Mouse (Mus musculus) lung, embryonic 15.5 days (tissue): ENCODE data around the gene Olfr684. TPM values are rescaled to one million over a fixed set of nuclear protein-coding genes. Genes with fewer than 3 reads are reported as not detected.

ENCODE experiments used
- ATAC-seq: fragments of 200-750 bp; cut with Nextera tagmentation; 2 replicates; pipeline ENCODE4 v1.8.0; 2017; ENCODE audit warnings: moderate number of reproducible peaks, borderline replicate concordance; ENCODE audit not compliant: low FRiP score, low TSS enrichment; ENCODE audit errors: extremely low read depth
- H3K27ac ChIP-seq: fragments of 300-500 bp; sonication (generic); 2 replicates; pipeline ENCODE4 v1.5.1; 2015; ENCODE audit warnings: moderate library complexity, mild to moderate bottlenecking, inconsistent platforms
- H3K27me3 ChIP-seq: fragments of 300-500 bp; sonication (generic); 2 replicates; pipeline ENCODE4 v1.6.1; 2015; ENCODE audit warnings: inconsistent platforms
- H3K36me3 ChIP-seq: fragments of 300-500 bp; sonication (generic); 2 replicates; pipeline ENCODE4 v1.6.1; 2015; ENCODE audit warnings: inconsistent platforms
- H3K4me1 ChIP-seq: fragments of 300-500 bp; sonication (generic); 2 replicates; pipeline ENCODE4 v1.6.1; 2015; ENCODE audit warnings: inconsistent platforms
- H3K4me2 ChIP-seq: fragments of 300-500 bp; sonication (generic); 2 replicates; pipeline ENCODE4 v1.6.1; 2015; ENCODE audit warnings: inconsistent platforms, mild to moderate bottlenecking, moderate library complexity
- H3K4me3 ChIP-seq: fragments of 300-500 bp; sonication (generic); 2 replicates; pipeline ENCODE4 v1.5.1; 2015; ENCODE audit warnings: mild to moderate bottlenecking, inconsistent platforms
- H3K9ac ChIP-seq: fragments of 300-500 bp; sonication (generic); 2 replicates; pipeline ENCODE4 v1.6.1; 2015; ENCODE audit warnings: inconsistent platforms
- H3K9me3 ChIP-seq: fragments of 300-500 bp; sonication (generic); 2 replicates; pipeline ENCODE4 v1.6.1; 2016; ENCODE audit warnings: inconsistent platforms
- WGBS: fragments of 180-500 bp; shearing (Covaris S2); methylation state at CpG from one replicate; pipeline ENCODE4 v1.1.7; 2015; 5-methylcytosine and 5-hydroxymethylcytosine counted together
- polyA plus RNA-seq: library from polyadenylated mRNA; unstranded; fragments of >200 nt; fragmentation: Nextera tagmentation; extraction: Ambion mirVana; gene quantifications from 2 replicates; pipeline ENCODE4 v1.2.1, GENCODE M21; 2015

Gene Olfr684
- not detected in 2 replicates for polyA plus RNA-seq

GRCm38 (mm10) chr7:105163553-105163952 lies at the start of gene Olfr684:
Gene Olfr684 (minus strand): TSS chr7:105163653.
- no peak for ATAC-seq
- no peaks in the 10 kb centered on the region for H3K36me3 ChIP-seq
- no peaks in the 10 kb centered on the region for H3K4me1 ChIP-seq
- H3K27me3 ChIP-seq, result no peaks in the 10 kb centered on the region
- no peak within 1 kb of the TSS for H3K4me3 ChIP-seq
- no peak within 1 kb of the TSS for H3K4me2 ChIP-seq
- no peaks in the 10 kb centered on the region for H3K9me3 ChIP-seq
- 62% methylated on average over 1 of the region's 1 CpGs for WGBS
- H3K27ac ChIP-seq, result no peak within 1 kb of the TSS
- H3K9ac ChIP-seq, result no peak within 1 kb of the TSS

DNA sequence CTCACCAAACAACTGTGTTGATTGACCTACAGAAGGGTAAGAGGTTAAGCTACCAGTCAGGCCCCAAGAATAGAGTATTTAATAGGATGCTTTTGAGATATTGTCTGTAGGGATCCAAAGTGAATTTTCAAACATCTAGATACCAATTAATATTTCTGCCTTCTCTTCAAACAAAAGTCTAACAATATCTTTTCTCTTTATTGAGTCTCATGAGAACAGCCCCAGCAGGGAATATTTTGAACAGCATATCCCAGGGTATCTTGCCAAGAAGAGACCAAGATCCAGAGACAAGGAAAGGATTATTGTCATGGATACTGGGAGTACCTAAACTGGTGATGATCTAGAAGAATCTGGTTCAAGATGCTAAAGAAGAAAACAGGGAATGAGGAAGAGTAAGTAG lies 43.9 kb upstream of the Olfr684 start, which contains the start of gene Olfr686:
TSS of gene Olfr686 (minus strand) at position 101 of the 400 bp plus-strand sequence.
- Histone ChIP-seq H3K9me3 (no peaks in the 10 kb centered on the region), H3K27ac (no peak within 1 kb of the TSS), H3K4me1 (no peaks in the 10 kb centered on the region), H3K27me3 (no peaks in the 10 kb centered on the region), H3K4me3 (no peak within 1 kb of the TSS), H3K36me3 (no peaks in the 10 kb centered on the region), H3K9ac (no peak within 1 kb of the TSS), H3K4me2 (no peak within 1 kb of the TSS)
- ATAC-seq, result no peak

DNA sequence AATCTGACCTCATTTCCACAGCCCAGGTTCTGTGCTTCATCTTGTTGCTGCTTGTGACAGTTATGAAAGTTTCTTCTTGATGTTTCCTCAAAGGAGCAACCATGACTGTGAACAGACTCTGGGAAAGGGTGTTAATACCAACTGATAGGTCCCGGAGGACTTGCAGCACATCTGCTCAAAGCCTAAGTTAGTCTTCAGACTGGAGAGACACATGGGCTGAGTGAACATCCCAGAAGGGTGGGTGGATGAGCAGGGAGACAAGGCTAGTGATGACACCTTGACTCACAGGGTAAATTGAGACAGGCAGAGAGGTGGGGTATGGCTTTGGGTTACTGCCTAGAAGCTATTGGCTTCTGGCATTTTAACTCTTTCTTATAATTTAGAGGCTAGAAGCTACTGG lies 22.5 kb upstream of the Olfr684 start, which contains the start of gene Olfr685:
TSS of gene Olfr685 (minus strand) at position 101 of the 400 bp plus-strand sequence.
- 72% methylated on average over 1 of the region's 1 CpGs for WGBS
- no peaks in the 10 kb centered on the region for H3K9me3 ChIP-seq
- H3K9ac ChIP-seq, result no peak within 1 kb of the TSS
- no peaks in the 10 kb centered on the region for H3K27me3 ChIP-seq
- no peaks in the 10 kb centered on the region for H3K4me1 ChIP-seq
- H3K4me3 ChIP-seq, result no peak within 1 kb of the TSS
- H3K36me3 ChIP-seq, result no peaks in the 10 kb centered on the region
- no peak within 1 kb of the TSS for H3K4me2 ChIP-seq
- no peak within 1 kb of the TSS for H3K27ac ChIP-seq
- ATAC-seq, result no peak

- Histone ChIP-seq H3K36me3 (no peaks in the 10 kb centered on the region), H3K4me2 (no peak overlapping the region), H3K4me1 (no peaks in the 10 kb centered on the region), H3K27ac (no peak overlapping the region), H3K27me3 (no peaks in the 10 kb centered on the region), H3K9me3 (no peaks in the 10 kb centered on the region), H3K9ac (no peak overlapping the region), H3K4me3 (no peak overlapping the region)
- no peak for ATAC-seq
- WGBS, result 46% methylated on average over 4 of the region's 4 CpGs
Observed at GRCm38 (mm10) chr7:105170773-105171172, 7.3 kb upstream of the Olfr684 start.

DNA sequence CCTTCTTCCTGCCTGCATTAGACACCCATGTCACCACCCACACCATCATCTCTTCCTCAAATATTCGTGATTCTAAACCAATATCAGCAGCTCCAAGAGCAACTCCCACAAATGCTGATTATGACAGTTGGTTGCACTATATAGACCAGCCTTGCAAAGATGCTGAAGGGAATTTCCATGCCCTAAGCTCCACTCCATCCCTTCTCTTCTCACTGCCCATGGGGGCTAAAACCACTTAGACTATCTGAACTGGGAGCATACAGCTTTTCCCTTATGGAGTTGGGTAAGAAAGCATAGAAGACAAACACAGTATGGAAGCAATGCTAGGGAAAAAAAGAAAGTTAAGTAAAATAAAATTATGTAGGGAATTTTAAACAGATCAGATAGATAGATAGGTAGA lies 16.5 kb downstream of the Olfr684 start, which contains the start of gene Olfr683:
TSS of gene Olfr683 (minus strand) at position 101 of the 400 bp plus-strand sequence.
- no peak within 1 kb of the TSS for H3K27ac ChIP-seq
- no peaks in the 10 kb centered on the region for H3K36me3 ChIP-seq
- no peak within 1 kb of the TSS for H3K4me3 ChIP-seq
- no peaks in the 10 kb centered on the region for H3K4me1 ChIP-seq
- H3K4me2 ChIP-seq, result no peak within 1 kb of the TSS
- WGBS, result 61% methylated on average over 1 of the region's 1 CpGs
- ATAC-seq, result no peak
- no peak within 1 kb of the TSS for H3K9ac ChIP-seq
- no peaks in the 10 kb centered on the region for H3K27me3 ChIP-seq
- no peaks in the 10 kb centered on the region for H3K9me3 ChIP-seq

GRCm38 (mm10) chr7:105141275-105141674 lies 22.2 kb downstream of the Olfr684 start:
- WGBS, result 25% methylated on average over 2 of the region's 2 CpGs
- H3K4me2 ChIP-seq, result no peak overlapping the region
- H3K4me1 ChIP-seq, result no peaks in the 10 kb centered on the region
- H3K9ac ChIP-seq, result no peak overlapping the region
- H3K9me3 ChIP-seq, result no peaks in the 10 kb centered on the region
- H3K27me3 ChIP-seq, result no peaks in the 10 kb centered on the region
- H3K36me3 ChIP-seq, result no peaks in the 10 kb centered on the region
- no peak overlapping the region for H3K4me3 ChIP-seq
- peak; percentile 77; the same call in 1 of the 2 replicates for ATAC-seq
- H3K27ac ChIP-seq, result no peak overlapping the region

GRCm38 (mm10) chr7:105116536-105116935 lies 46.9 kb downstream of the Olfr684 start, which contains the start of gene Olfr681:
Gene Olfr681 (plus strand): TSS chr7:105116836.
- no peak for ATAC-seq

More at GRCm38 (mm10) chr7:105116536-105116935, 46.9 kb downstream of the Olfr684 start, which contains the start of gene Olfr681:
- Histone ChIP-seq H3K4me2 (no peak within 1 kb of the TSS), H3K27me3 (no peaks in the 10 kb centered on the region), H3K9me3 (no peaks in the 10 kb centered on the region), H3K4me1 (no peaks in the 10 kb centered on the region), H3K27ac (no peak within 1 kb of the TSS), H3K36me3 (no peaks in the 10 kb centered on the region), H3K9ac (no peak within 1 kb of the TSS), H3K4me3 (no peak within 1 kb of the TSS)

Other genes starting within 250 kb of the Olfr684 start
- gene Olfr667, start 242.2 kb downstream of the Olfr684 start, polyA plus RNA-seq, result not detected in 2 replicates
- gene Olfr668, start 235.6 kb downstream of the Olfr684 start, polyA plus RNA-seq, result not detected in 2 replicates
- gene Olfr669, start 229.4 kb downstream of the Olfr684 start, polyA plus RNA-seq, result not detected in 2 replicates
- not detected in 2 replicates for gene Olfr670, start 201.0 kb downstream of the Olfr684 start, polyA plus RNA-seq
- gene Olfr671, start 184.5 kb downstream of the Olfr684 start, polyA plus RNA-seq, result not detected in 2 replicates
- not detected in 2 replicates for gene Olfr672, start 161.6 kb downstream of the Olfr684 start, polyA plus RNA-seq
- not detected in 2 replicates for gene Olfr675, start 135.2 kb downstream of the Olfr684 start, polyA plus RNA-seq
- gene Olfr676, start 131.0 kb downstream of the Olfr684 start, polyA plus RNA-seq, result not detected in 2 replicates
- gene Olfr677, start 112.3 kb downstream of the Olfr684 start, polyA plus RNA-seq, result not detected in 2 replicates
- gene Olfr678, start 99.2 kb downstream of the Olfr684 start, polyA plus RNA-seq, result not detected in 2 replicates
- gene Olfr679, start 82.4 kb downstream of the Olfr684 start, polyA plus RNA-seq, result not detected in 2 replicates
- not detected in 2 replicates for gene Olfr680-ps1, start 70.8 kb downstream of the Olfr684 start, polyA plus RNA-seq
- gene Olfr681, start 46.8 kb downstream of the Olfr684 start, polyA plus RNA-seq, result not detected in 2 replicates
- gene Olfr683, start 16.6 kb downstream of the Olfr684 start, polyA plus RNA-seq, result not detected in 2 replicates
- not detected in 2 replicates for gene Olfr685, start 22.4 kb upstream of the Olfr684 start, polyA plus RNA-seq
- gene Olfr686, start 43.8 kb upstream of the Olfr684 start, polyA plus RNA-seq, result not detected in 2 replicates
- not detected in 2 replicates for gene Olfr688, start 124.4 kb upstream of the Olfr684 start, polyA plus RNA-seq
- gene Olfr689, start 147.5 kb upstream of the Olfr684 start, polyA plus RNA-seq, result not detected in 2 replicates
- not detected in 2 replicates for gene Olfr690, start 170.5 kb upstream of the Olfr684 start, polyA plus RNA-seq
- not detected in 2 replicates for gene Olfr691, start 178.6 kb upstream of the Olfr684 start, polyA plus RNA-seq
- not detected in 2 replicates for gene Olfr692, start 204.6 kb upstream of the Olfr684 start, polyA plus RNA-seq
- not detected in 2 replicates for gene Gm5901, start 211.4 kb upstream of the Olfr684 start, polyA plus RNA-seq
- 40.3 and 41.0 TPM in 2 replicates for gene Fam160a2, start 236.4 kb upstream of the Olfr684 start, polyA plus RNA-seq
- not detected in 2 replicates for gene Cnga4, start 240.9 kb upstream of the Olfr684 start, polyA plus RNA-seq